In the genomic region with DNA sequence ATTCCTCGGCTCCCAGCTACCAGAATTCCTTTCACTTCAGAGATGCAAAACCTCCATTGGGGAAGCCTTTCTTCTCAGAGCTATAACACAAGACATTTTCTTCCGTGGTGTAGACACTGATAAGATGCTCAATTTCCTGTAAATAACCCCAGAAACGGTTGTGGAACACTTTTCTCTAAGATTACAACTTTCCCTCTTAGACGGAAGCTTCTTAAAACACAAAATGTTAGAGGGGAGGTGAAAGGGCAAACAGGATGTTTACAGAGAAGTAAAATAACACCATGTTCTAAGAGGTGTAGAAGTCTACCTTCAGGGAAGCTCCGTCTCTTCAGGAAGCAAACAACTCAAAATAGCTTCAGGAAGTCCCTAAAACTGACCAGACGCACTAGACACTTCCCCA, we compare ENCODE assay signal across 18 mouse cellular contexts.
"Had no signal": no experiment of that assay in that cellular context is flagged by ENCODE, and none has a peak within 500 bp of the region (broad histone marks: within the 10 kb centered on the region; RNA-seq: fewer than 3 reads in every experiment).

No protein-coding gene starts in this region.

- H3K36me3 ChIP-seq: liver, embryonic 13.5 days; midbrain, embryonic 13.5 days; neural tube, embryonic 12.5 days; neural tube, embryonic 15.5 days had no signal

- H3K27ac ChIP-seq: kidney, postnatal 0 days; layer of hippocampus, adult 2 months; left cerebral cortex, adult 2 months; liver, embryonic 13.5 days; midbrain, embryonic 13.5 days; neural tube, embryonic 12.5 days; neural tube, embryonic 15.5 days; stomach, postnatal 0 days had no signal

- H3K27me3 ChIP-seq: midbrain, embryonic 13.5 days; neural tube, embryonic 12.5 days; neural tube, embryonic 15.5 days had no signal

- H3K4me3 ChIP-seq: layer of hippocampus, adult 2 months; left cerebral cortex, adult 2 months; liver, embryonic 13.5 days; midbrain, embryonic 13.5 days; neural tube, embryonic 12.5 days; neural tube, embryonic 15.5 days had no signal

- ATAC-seq: midbrain, embryonic 13.5 days had no signal

- H3K4me1 ChIP-seq: midbrain, embryonic 13.5 days; neural tube, embryonic 12.5 days had no signal

- H3K4me2 ChIP-seq: liver, embryonic 13.5 days; midbrain, embryonic 13.5 days; neural tube, embryonic 12.5 days; neural tube, embryonic 15.5 days had no signal

- H3K9ac ChIP-seq: liver, embryonic 13.5 days; midbrain, embryonic 13.5 days; neural tube, embryonic 12.5 days; neural tube, embryonic 15.5 days had no signal

- H3K9me3 ChIP-seq: liver, embryonic 13.5 days; midbrain, embryonic 13.5 days; neural tube, embryonic 12.5 days; neural tube, embryonic 15.5 days had no signal

- DNase-seq: kidney, adult 2 months; kidney, postnatal 25 days; layer of hippocampus, postnatal 36 days; liver, embryonic 13.5 days; lung, adult 2 months; lung, postnatal 14 days; lung, postnatal 4 days; right cerebral cortex, adult 18-20 months; right cerebral cortex, postnatal 14 days; right cerebral cortex, postnatal 4 days; thymus, postnatal 14 days had no signal
